Mouse (Mus musculus) erythroid progenitor cell, adult 5-6 weeks (primary cell): ENCODE results near the gene Wwc2. TPM values are rescaled to one million over a fixed set of nuclear protein-coding genes. Genes with fewer than 3 reads are reported as not detected.

ENCODE experiments used
- ATAC-seq: replicated peaks from 2 replicates; pipeline ENCODE4 v1.8.0; 2016; ENCODE audit warnings: moderate number of reproducible peaks, mild to moderate bottlenecking, moderate TSS enrichment, inconsistent platforms; ENCODE audit not compliant: poor library complexity, low FRiP score, severe bottlenecking
- total RNA-seq, 2 experiments: library from RNA; stranded (forward) in 1 of 2; stranded (reverse) in 1 of 2; fragments of 150-400 nt in 1 of 2; fragments of 186-747, 209-891 nt in 1 of 2; gene quantifications; 2 replicates each; pipeline versions ENCODE4 v1.2.3 to v1.2.4; 2015 to 2017; ENCODE audit warnings: low replicate concordance in 2 of 2

The Wwc2 gene
- total RNA-seq, 2 experiments from 2014 or later, result 0.53 to 0.84 TPM

DNA sequence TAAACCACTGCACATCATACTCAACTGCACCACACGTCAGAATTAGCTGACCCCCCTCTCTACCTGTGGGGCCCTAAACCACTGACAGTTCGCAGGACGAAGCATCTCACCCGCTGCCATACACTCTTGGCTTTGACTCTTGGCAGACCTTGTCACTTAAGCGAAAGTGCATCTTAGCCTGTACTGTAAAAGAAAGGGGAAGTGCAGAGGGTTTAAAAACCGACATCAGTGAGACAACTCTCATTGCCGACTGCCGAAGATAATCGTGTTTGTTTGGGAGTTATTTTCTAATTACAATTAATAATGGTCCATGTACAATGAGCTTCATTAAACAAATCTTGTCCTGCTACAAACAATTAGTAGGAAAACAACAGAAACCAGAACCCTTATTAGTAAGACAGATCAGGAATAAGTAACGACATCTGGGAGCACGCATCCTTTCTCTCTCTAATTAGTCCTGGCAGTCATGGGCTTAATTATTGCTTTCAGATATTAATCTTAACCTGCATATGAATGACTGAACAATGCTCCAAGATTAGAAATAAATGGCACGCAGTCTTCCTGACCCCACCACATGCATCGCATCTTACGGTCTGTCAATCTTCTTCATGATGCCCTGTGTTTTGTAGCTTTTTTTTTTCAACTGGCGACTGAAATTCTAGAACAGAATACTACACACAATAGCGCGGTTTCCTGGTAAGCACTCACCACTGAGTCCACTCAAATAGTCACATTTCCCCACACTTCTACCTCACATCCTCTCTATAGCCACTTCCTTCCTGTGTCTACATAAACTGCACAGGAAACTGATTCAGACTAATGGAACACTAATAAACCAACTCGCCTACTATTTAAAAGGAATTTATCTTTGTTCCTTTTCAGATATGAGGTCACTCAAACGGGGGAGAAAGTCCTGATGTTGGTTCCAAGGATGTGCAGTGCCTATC, 42.8 kb downstream of the Wwc2 start:
- ATAC-seq, result no peak

DNA sequence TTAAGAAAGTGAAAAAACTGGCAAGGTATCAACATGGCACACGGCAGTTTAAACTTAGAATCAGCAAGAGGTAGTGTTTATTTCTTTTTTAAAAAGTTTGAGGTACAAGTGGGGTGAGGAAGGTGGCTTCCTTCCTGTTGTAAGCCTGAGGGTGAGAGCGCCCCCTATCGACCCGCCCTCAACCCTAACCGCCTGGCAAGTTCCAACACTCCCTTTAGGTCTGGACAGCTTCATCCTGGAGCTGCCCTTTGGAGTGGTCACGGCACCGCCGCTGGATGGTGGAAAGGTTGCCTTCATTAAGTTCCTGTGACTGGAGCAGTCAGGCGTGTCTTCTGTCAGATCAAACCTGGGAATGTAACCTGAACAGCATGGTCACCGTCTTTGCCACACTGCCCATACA, 47.7 kb downstream of the Wwc2 start:
- no peak for ATAC-seq

DNA sequence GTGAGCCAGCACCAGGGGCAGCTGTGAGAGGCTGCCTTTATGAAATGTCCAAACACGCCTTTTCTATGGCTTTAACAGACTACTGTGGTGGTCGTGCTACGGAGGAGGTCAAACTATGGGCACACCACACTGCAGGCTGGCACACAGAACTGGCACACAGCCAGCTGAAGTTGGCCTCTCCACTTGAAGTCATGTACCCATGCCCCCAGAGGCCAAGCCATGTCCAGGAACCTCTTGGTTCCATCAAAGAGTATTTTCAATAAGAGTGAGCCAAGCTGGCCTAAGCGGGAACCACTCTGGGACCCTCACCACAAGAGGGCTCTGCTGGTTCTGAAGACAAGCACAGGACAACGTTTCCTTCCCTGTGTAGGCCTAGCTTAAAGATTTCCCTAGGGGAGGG, 49.7 kb downstream of the Wwc2 start:
- ATAC-seq, result no peak

DNA sequence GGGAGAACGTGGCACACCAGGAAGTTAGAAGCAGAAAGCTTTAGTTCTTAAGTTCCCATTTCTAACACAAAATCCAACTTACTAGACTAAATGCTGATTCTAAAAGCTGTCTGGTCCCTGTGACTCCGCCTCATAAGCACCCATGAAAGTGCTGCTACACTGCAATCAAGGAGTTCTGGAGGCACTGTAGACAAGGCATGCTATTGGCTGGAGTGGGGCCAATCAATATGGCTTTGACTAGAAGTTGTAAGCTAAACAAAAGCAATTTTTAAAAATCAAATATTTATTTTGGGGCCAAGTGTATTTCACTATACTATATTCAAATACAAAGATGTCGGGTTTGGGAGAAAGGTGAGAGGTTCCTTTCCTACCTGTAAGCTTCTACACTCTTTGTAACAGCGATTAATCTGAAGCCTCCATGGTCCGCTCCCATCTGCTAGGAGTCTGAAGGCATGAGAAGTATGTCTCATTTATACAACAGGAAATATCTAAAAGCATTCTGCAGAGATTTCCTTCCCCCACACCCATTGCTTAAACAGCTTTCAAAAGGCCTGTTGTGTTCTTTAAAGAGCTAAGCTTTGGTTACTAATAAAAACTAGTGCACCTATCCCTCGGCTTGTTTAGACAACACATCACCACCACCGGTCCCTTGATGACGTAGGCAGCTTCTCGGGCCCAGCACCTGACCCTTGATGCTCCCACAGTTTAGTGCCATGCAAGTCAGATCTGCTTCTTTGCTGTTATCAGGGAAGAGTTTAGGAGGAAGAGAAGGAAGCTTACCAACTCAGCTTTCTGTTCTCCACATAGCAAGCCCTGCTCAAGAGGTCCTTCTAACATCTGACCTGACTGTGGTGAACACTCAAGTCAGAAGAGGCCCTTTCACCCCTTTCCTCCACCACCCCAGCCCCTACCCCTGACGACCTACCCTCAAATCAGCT, 50.5 kb downstream of the Wwc2 start:
- ATAC-seq, result no peak

DNA sequence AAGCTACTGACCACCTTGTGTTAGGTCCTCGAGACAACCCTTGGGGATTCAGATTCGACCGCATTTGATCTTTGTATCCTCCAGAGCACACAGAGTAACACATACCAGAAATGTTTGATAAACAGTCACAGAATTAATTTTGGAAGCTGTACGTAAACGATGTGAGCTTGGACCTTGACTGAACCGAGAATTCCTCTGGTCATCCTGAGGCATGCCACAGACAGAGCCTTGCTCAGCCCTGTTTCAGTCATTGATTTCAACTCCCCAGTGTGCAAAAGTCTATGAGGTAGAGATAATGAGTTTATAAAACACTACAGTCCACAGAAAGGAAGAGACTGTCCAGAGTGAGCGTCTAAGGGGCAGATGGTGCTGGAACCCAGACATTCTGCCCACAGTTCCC, 51.5 kb downstream of the Wwc2 start:
- ATAC-seq, result no peak

DNA sequence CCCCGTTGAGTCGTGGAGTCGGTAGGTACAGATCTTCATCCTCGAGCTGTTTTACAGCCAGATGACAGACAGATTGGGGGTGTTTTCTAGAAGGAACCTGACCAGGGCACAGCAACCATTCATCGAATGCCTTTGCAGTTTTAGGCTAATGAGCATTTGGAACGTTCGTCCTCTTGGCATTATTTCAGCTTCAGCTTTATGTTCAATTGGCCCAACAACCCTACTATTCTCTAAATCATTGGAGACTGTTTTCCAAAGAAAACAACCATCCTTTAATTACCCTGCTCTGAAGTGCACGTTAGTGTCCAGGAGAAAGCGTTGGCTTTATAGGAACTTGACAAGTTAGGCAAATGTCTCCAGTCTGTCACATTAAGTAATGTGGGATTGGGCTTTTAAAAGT, 54.3 kb downstream of the Wwc2 start:
- no peak for ATAC-seq

DNA sequence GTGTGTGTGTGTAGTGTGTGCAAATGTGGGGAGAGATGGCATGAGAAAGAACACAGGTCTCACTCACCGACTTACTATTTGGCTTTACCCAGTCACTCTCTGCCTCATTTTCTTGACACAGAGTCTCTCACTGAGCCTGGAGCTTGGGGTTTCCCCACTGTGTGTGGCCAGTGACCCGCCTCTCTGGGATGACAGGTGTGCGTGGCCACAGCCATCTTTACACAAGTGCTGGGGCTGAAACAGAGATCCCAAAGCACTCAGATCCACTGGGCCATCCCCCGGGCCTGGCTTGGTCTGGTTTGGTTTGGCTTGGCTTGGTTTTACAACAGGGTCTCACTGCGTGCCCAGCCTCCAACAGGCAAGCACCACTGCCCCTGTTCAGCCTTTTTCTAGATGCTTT, 55.3 kb downstream of the Wwc2 start:
- ATAC-seq, result no peak

DNA sequence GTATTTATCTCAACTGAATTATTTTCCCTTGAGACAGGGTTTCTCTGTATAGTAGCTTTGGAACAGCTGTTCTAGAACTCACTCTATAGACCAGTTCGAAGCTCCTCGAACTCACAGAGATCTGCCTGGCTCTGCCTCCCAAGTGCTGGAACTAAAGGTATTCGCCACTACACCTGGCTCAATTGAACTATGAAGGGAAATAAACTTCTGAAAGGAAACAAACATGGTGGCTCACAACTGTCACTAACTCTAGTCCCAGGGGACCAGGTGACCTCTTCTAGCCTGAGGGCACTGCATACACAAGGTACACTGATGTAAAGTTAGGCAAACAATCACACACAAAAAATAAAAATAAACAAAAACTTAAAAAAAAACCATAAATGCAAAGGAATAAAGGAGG, 57.6 kb downstream of the Wwc2 start:
- no peak for ATAC-seq

DNA sequence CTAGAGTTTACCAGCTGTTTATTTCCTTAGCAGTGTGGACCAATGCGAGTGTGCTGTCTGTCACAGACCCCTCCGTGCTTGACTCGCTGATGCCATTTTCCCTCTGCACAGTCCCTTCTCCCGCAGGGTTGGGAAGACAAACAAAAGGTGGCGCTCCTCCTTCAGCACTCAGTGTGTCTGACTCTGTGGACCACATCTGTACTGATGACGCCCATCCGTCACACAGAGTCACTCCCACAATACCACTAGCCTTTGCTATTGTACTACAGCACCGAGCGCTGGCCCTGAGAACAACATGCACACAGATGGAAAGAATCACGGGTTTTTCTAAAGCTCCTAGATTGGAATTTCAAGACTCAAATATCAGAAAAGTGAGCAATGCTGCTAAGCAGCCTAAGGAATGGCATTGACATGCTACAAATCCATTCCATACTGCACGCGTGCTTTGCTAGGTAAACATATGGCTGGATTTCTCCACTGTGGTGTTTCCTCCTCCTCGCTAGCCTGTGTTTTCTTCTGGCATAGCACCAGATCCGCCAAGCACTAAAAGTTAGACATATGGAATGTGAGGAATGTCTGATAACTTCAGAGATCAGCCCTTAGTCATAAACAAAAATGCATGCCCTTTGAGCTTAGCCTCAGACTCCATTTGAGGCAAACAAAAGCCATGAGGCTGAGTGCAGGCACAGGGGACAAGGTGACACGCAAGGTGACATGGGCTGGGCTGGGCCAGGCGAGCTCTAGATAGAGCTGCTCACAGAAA, 58.5 kb downstream of the Wwc2 start:
- ATAC-seq, result no peak

DNA sequence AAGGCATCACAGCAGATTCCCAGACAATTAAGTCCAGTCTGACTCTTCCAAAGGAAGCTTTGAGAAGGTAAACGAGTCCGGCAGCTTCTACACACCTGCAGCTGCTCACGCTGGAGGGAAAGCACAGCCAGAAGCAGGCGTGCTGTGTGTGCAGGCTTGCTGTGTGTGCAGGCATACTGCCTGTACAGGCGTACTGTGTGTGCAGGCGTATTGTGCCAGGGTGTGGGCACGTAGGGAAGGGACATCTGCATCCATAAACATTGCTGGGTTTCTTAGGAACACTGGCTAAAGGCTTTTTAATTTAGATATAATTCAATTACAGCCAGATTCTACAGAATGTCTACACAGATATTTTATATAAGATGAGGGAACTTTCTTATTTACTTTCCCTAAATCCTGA, 59.4 kb downstream of the Wwc2 start:
- ATAC-seq, result no peak

DNA sequence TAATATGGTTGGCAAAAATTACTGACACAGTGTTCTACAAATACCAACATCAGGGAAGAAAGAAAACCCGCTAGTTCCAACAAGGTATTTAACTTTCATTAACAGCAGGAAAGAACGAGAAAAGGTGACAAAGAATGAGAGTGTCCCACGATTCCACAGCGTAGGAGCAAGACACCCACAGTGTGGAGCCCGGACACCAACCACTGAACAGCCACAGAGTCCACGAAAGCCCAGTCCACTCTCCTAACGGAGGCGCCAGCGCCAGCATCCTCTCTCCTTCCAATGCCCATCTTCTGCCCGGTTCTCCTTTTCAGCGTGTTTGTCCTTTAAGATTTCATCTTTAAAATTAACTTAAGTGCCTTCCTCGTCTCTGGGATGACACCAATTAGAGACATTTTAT, 61.1 kb downstream of the Wwc2 start:
- no peak for ATAC-seq

DNA sequence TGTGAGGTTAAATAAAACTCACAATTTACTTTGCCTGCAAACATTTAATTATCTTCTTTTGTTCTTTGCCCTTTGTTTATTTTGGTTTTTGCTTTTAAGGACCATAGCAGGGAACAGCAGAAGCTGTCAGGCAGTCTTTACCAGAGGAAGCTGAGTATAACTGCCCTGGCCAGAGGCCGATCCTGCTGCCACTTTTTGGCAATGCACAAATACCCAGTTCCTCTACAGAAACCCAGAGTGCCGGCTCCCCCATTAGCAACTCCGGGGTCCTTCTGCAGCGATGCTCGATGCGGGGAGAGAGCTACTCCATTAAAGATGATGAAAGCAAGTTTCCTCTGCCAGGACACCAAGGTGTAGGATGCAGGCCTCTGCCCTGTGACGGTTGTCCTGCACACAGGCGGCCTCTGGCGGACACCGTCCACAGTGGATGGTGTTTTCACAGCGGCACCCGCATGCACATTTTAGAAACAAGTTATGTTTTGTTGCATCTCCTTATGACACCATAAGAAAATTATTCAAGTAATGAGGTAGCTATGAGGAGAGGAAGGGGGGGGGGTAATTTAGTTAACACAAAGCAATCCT, 62.0 kb downstream of the Wwc2 start:
- no peak for ATAC-seq

DNA sequence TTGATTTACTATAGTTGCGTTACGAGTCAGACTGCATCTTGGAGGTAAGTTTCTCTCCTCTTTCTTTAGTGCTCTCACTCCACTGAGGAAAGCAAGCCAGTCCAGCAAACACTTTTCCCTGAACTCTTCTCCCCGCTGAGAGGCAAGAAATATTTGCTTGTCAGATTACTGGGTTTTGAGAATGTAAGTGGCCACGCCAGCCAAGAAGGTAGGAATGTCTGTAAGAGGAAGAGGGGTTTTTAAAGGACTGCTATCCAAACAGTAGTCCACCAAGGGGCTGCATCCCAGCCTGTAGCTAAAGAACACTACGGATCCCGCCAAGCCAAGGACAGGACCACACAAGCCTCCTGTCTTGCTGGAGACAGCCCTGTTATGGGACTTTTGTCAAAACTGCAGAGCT, 65.8 kb downstream of the Wwc2 start:
- no peak for ATAC-seq

DNA sequence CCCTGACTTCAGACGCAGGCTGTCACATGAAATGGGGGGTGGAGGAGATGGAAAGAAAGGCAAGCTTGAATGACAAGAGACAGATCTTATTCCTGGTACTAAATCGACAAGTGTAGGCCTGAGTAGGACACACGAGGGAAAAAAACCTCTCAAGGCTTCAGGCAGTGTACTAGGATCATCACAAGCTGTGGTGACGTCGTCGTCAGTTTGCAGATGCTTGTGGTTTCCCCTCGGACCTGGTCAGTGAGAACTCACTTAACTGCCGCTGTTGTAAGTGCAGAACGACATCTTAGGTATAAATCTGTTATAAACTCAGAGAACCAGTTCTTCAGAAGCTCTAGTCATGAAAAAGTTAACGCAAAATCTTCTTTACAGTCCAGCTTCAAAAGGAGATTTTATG, 67.9 kb downstream of the Wwc2 start:
- ATAC-seq, result no peak

DNA sequence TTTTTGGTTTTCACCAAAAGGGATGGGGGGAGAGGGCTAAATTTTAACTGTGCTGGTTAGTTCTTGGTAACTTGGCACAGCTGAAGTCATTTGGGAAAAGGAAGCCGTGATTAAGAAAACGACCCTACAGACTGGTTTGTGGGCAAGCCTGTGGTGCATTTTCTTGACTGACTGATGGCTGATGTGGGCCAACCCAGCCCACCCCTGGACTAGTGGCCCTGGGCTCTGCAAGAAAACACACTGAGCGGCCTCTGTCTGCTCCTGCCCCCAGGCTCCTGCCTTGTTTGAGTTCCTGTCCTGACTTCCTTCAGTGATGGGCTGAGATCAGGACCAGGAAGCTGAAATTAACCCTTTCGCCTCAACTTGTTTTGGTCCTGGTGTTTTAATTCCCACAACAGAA, 68.7 kb downstream of the Wwc2 start:
- ATAC-seq, result no peak

DNA sequence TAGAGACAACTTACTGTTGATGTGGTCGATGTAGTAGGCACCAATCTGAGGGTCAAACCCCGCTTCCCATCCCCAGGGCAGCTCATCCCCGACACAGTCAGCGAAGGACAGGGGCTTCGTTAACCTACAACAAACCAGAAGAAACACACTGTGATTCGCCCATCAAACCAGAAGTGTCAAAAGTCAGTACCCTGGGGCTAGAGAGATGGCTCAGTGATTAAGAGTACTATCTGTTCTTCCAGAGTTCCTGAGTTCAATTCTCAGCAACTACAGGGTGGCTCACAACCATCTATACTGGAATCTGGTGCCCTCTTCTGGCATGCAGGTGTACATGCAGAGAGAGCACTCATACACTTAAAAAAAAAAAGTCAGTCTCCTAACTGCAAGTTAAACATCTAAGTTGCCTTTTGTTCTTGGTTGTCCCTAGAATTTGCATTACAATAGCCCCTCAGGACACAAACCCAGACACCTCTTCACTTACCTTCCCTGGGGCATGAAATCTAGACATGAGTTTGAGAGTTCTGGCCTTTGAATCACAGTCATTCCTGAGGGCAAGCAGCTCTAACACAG, 70.1 kb downstream of the Wwc2 start:
- ATAC-seq, result no peak

DNA sequence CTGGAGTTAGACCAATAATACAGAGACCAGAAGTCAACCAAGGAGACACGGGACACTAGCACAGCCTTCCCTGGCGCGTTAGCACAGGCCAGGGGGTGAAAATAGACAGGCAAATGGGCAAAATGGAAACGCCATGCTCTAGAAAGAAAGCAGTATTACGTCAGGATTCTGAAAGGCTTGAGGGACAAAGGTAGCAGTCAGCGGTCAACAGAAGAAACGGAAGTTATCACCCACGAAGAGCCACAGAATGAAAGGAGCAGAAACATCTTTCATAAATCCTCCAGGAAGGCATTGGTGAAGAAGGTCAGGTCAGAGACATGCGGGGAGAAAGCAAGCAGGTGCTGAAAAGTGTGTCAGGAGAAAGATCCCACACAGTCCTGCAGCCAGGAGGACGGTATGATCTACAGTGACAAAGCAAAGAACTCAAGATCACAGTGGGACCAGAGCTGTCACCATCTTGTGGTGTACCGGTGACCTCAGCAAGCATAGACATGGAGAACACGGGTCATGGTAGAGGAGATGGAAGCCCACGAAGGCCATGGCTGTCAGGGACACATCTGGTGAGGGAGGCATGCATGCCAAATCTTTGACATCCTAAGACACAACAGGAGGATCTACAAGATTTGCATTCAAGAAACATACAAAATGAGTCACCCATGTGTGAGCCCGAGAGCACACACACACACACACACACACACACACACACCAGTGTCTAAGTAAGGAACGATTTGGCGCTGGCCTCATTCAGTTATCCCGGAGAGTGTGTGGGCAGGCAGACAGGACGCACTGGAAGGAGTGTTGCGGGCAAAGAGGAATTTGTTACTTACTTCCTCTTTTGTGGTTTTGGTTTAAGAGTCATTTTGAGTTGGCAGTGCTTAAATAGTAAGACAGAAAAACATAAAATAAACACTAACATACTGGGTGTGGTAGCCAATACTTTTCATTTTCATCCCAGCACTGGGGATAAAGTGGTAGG, 73.4 kb downstream of the Wwc2 start:
- ATAC-seq, result no peak

DNA sequence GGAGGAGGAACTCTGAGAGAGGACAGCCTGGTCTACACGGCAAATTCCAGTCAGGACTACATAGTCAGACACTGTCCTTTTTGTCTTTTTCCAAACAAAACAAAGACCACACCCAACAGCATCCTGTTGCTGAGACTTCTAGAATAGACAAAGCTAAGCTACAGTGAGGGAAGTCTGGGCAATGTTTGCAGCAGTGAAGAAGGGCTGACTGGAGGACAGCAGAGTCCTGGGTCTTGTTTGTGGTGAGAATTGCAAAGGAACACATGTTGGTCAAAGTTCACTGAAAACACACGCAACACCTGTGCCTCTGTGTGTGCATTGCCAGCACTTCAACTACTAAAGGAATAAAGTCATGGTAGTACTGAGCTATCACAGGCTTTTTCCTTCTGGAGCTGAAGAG, 75.2 kb downstream of the Wwc2 start:
- no peak for ATAC-seq
